Mouse (Mus musculus) testis, postnatal 14 days (tissue): ENCODE data around the gene 1700012P22Rik.
A peak's percentile ranks its signal among the peaks of the same experiment; 100 is the strongest.

Experiments used
- DNase-seq: peaks from one replicate; pipeline ENCODE4 v3.0.0; 2021; ENCODE audit warnings: low spot score

1700012P22Rik gene

GRCm38 (mm10) chr4:144438672-144439071, at the start of gene 1700012P22Rik:
Gene 1700012P22Rik, minus strand, starts transcription at chr4:144438772.
- no peak for DNase-seq

DNA sequence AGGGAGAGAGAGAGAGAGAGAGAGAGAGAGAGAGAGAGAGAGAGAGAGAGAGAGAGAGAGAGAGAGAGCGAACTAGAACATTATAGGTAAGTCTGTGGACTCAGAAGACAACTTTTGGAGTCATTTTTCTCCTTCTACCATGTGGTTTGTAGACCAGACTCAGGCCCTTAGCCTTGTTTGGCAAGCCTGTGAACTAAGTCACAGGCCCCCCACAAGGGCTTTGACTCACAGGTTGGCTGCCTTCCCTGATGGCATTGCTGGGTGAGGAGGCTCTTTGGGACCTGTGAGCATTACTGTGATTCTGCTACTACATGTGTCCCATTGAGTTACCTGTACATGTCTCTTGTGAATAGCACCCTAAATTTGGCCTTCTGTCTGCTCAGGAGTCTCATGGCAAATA, 29.5 kb upstream of the 1700012P22Rik start:
- DNase-seq, result no peak

- DNase-seq, result no peak
These were observed 26.6 kb upstream of the 1700012P22Rik start for GRCm38 (mm10) chr4:144465206-144465605.

DNA sequence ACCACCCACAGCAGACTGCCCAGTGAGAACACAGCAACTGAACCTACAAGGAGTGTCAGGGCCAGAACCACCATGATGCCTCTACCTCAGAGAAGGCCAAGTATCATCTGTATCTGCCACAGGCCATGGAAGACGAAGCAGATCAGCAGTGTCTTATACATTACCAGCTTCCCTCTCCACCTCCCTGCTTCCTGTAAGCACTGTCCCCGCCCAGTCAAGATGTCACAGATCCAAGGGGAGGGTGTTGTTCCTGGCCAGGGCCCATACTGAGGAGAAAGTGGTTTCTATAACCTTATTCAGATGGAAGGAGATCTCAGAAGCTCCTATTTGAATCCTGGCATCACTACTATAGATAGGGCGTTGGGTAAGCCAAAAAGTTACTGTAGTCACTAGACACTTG, 25.1 kb upstream of the 1700012P22Rik start, which contains the start of gene Aadacl3:
Aadacl3 (minus strand) TSS at position 101 of the 400 bp plus-strand sequence.
- no peak for DNase-seq

GRCm38 (mm10) chr4:144453217-144453616, 14.6 kb upstream of the 1700012P22Rik start, which contains the start of gene Gm9944:
Gene Gm9944, minus strand, starts transcription at chr4:144453317.
- DNase-seq, result no peak

DNA sequence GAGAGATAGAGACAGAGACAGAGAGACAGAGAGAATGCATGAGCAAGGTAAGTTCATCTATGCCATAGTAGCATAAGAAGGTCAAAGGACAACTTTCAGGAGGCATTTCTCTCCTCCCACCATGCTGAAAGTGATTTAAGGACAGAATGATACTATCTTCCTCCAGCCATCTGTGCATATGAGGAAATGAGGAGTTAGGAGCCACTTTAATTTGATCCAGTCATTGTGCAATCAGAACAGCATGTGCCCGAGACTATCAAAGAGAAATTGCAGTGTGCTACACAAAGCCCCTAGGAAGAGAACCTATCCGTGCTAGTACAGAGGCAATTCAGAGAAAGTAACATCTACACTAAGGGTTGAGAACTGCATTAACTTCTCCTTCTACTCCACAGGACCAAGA, 10.0 kb upstream of the 1700012P22Rik start:
- no peak for DNase-seq

- DNase-seq, result no peak
These were observed 3.0 kb upstream of the 1700012P22Rik start for GRCm38 (mm10) chr4:144441582-144441981.

- no peak for DNase-seq
These were observed 2.5 kb upstream of the 1700012P22Rik start for GRCm38 (mm10) chr4:144441095-144441494.

- DNase-seq, result no peak
These were observed 5.4 kb downstream of the 1700012P22Rik start for GRCm38 (mm10) chr4:144433216-144433615.

DNA sequence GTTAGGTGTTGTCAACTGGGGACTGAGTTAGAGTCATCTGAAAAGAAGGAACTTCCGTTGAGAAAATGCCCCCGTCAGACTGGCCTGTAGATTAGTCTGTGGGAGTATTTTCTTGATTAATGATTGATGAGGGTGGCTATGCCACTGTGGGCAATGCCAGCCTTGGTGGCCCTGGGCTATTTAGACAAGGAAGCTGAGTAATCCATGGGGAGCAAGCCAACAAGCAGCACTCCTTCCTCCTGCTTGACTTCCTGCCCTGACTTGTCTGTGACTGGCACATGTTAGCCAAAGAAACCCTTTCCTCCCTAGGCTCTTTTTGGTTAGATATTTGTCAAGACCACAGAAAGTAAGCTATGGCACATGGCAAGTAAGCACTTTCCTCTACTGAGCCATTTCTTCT, 7.8 kb downstream of the 1700012P22Rik start:
- DNase-seq, result no peak

GRCm38 (mm10) chr4:144428868-144429267, 9.7 kb downstream of the 1700012P22Rik start:
- no peak for DNase-seq

- DNase-seq, result no peak
These were observed 14.0 kb downstream of the 1700012P22Rik start for GRCm38 (mm10) chr4:144424590-144424989.

GRCm38 (mm10) chr4:144420644-144421043, 17.9 kb downstream of the 1700012P22Rik start:
- DNase-seq, result no peak

GRCm38 (mm10) chr4:144408290-144408689, 30.3 kb downstream of the 1700012P22Rik start, which contains the start of gene Pramef12:
Gene Pramef12, minus strand, starts transcription at chr4:144408464.
- peak; percentile 61 for DNase-seq

DNA sequence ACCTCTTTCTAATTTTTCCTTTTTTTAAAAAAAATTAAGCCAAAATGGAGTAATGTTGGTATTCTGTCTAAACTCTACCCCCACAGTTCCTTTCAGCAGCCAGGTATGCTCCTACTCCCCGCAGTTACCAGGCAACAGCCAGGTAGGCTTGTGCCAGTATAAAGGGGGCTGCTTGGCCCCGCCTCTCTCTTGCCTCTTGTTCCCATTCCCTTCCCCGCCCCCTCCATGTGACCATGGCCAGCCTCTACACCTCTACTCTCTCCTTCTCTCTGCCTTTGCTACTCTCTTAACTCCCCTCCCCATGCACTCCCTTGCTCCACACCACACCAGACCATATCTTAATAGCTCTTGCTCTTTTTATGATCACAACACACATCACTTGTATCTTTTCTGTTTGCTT, 32.3 kb downstream of the 1700012P22Rik start:
- no peak for DNase-seq

GRCm38 (mm10) chr4:144404456-144405086, 34.0 kb downstream of the 1700012P22Rik start:
- DNase-seq, result peak; percentile 69

DNA sequence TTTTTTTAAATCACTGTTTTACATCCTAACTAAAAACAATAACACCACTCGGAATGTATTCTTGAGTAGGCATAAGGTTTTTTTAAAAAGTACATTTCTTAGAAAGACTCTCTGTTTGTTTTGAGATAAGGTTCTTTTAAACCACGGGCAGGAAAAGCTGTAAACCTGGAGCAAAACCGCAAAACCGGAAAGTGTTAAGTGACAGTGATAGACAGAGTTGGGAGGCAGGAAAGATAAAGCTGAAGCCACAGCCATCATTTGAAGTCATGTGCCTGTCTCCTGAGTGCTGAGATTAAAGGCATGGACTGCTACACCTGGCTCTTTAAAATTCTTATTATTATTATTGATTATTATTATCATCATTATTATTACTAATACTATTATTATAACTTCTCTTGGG, 35.9 kb downstream of the 1700012P22Rik start:
- DNase-seq, result no peak

DNA sequence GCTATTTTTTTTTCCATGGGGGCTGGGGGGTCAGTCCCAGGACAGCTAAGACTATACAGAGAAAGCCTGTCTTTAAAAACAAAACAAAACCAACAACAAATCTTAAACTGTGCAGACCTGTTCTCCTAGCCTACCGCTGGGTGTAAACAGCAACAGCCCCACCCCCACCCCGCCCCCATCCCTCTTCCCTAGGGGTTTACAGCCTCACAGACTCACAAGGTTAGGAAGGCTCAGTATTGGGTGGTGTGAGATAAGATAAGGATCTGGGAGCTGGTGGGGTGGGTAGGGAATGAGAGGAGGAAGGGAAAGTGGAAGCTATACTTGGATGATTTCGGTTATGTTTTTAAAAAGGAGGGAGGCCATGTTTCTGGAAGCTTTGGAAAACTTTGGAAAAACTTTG, 42.3 kb downstream of the 1700012P22Rik start:
- DNase-seq, result no peak

- DNase-seq, result no peak
These were observed 60.7 kb downstream of the 1700012P22Rik start, which contains the start of gene Pramef20 for GRCm38 (mm10) chr4:144377911-144378310. Gene Pramef20, minus strand, starts transcription at chr4:144377933.
